Mouse (Mus musculus) liver, embryonic 11.5 days (tissue): ENCODE results near the gene Tbc1d1. TPM values are rescaled to one million over a fixed set of nuclear protein-coding genes. Genes with fewer than 3 reads are reported as not detected.

Experiments used
- ATAC-seq: fragments of 200-750 bp; cut with Nextera tagmentation; replicated peaks from 2 replicates; pipeline ENCODE4 v1.8.0; 2017; ENCODE audit warnings: moderate number of reproducible peaks, mild to moderate bottlenecking, moderate TSS enrichment, moderate library complexity; ENCODE audit not compliant: low FRiP score
- DNase-seq: peaks from one replicate; pipeline ENCODE4 v3.0.0-alpha.2; 2017; ENCODE audit warnings: low spot score
- H3K27ac ChIP-seq: fragments of 300-500 bp; sonication (generic); 2 replicates; pipeline ENCODE4 v1.5.1; 2014; ENCODE audit warnings: mild to moderate bottlenecking, low read depth, low read length, control low read depth
- H3K27me3 ChIP-seq: fragments of 300-500 bp; sonication (generic); replicated peaks from 2 replicates; pipeline ENCODE4 v1.6.1; 2014; ENCODE audit warnings: low read length, mixed read lengths; ENCODE audit not compliant: control insufficient read depth, insufficient read depth
- H3K36me3 ChIP-seq: fragments of 300-500 bp; sonication (generic); 2 replicates; pipeline ENCODE4 v1.6.1; 2014; ENCODE audit warnings: mild to moderate bottlenecking, low read length, moderate library complexity, mixed read lengths; ENCODE audit not compliant: control insufficient read depth, insufficient read depth
- H3K4me1 ChIP-seq: fragments of 300-500 bp; sonication (generic); replicated peaks from 2 replicates; pipeline ENCODE4 v1.6.1; 2014; ENCODE audit warnings: low read length, mixed read lengths; ENCODE audit not compliant: control insufficient read depth, insufficient read depth
- H3K4me2 ChIP-seq: fragments of 300-500 bp; sonication (generic); 2 replicates; pipeline ENCODE4 v1.6.1; 2014; ENCODE audit warnings: mild to moderate bottlenecking, control low read depth, moderate library complexity
- H3K4me3 ChIP-seq: fragments of 300-500 bp; sonication (generic); 2 replicates; pipeline ENCODE4 v1.5.1; 2014; ENCODE audit warnings: low read depth, low read length, control low read depth
- H3K9ac ChIP-seq: fragments of 300-500 bp; sonication (generic); 2 replicates; pipeline ENCODE4 v1.6.1; 2014; ENCODE audit warnings: low read depth, low read length, control low read depth
- H3K9me3 ChIP-seq: fragments of 300-500 bp; sonication (generic); 2 replicates; pipeline ENCODE4 v1.6.1; 2016; ENCODE audit warnings: low read length, inconsistent platforms, mixed read lengths; ENCODE audit not compliant: control insufficient read depth
- WGBS: fragments of 180-500 bp; shearing (Covaris S2); extraction: QIAGEN DNeasy Blood & Tissue Kit; methylation state at CpG from one replicate; pipeline ENCODE4 v1.1.7; 2014; 5-methylcytosine and 5-hydroxymethylcytosine counted together
- polyA plus RNA-seq: library from polyadenylated mRNA; unstranded; fragments of >200 nt; fragmentation: Nextera tagmentation; extraction: Ambion mirVana; gene quantifications from 2 replicates; pipeline ENCODE4 v1.2.1, GENCODE M21; 2014

Gene Tbc1d1
- polyA plus RNA-seq, 1 experiment from 2014 or later, result 25.6 TPM

GRCm38 (mm10) chr5:64288031-64288928, 132.2 kb downstream of the Tbc1d1 start:
- Histone ChIP-seq H3K4me1 (peaks cover 3% of the 10 kb centered on the region; the same call in 1 of the 2 replicates), H3K27me3 (no peaks in the 10 kb centered on the region), H3K4me3 (no peak overlapping the region), H3K9ac (no peak overlapping the region), H3K27ac (no peak overlapping the region), H3K4me2 (no peak overlapping the region), H3K9me3 (no peaks in the 10 kb centered on the region), H3K36me3 (no peaks in the 10 kb centered on the region)
- DNase-seq (no peak), ATAC-seq (no peak)
- 87% methylated on average over 14 of the region's 14 CpGs for WGBS

GRCm38 (mm10) chr5:64289202-64290060, 133.3 kb downstream of the Tbc1d1 start:
- WGBS, result 68% methylated on average over 5 of the region's 5 CpGs
- Histone ChIP-seq H3K27ac (no peak overlapping the region), H3K4me3 (no peak overlapping the region), H3K9ac (no peak overlapping the region), H3K4me2 (no peak overlapping the region), H3K36me3 (no peaks in the 10 kb centered on the region), H3K27me3 (no peaks in the 10 kb centered on the region), H3K9me3 (no peaks in the 10 kb centered on the region), H3K4me1 (peaks cover 3% of the 10 kb centered on the region; the same call in 1 of the 2 replicates)
- ATAC-seq, result peak; percentile 62
- DNase-seq, result no peak

GRCm38 (mm10) chr5:64290061-64290345, 133.9 kb downstream of the Tbc1d1 start:
- H3K9me3 ChIP-seq, result no peaks in the 10 kb centered on the region
- no peak overlapping the region for H3K4me3 ChIP-seq
- no peaks in the 10 kb centered on the region for H3K27me3 ChIP-seq
- no peaks in the 10 kb centered on the region for H3K36me3 ChIP-seq
- DNase-seq (no peak), ATAC-seq (no peak)
- 53% methylated on average over 4 of the region's 4 CpGs for WGBS
- H3K4me2 ChIP-seq, result no peak overlapping the region
- peaks cover 3% of the 10 kb centered on the region; the same call in 1 of the 2 replicates for H3K4me1 ChIP-seq
- no peak overlapping the region for H3K27ac ChIP-seq
- H3K9ac ChIP-seq, result no peak overlapping the region

GRCm38 (mm10) chr5:64291657-64292056, 135.6 kb downstream of the Tbc1d1 start:
- no peak overlapping the region for H3K9ac ChIP-seq
- ATAC-seq (no peak), DNase-seq (no peak)
- H3K27ac ChIP-seq, result no peak overlapping the region
- H3K36me3 ChIP-seq, result no peaks in the 10 kb centered on the region
- no peaks in the 10 kb centered on the region for H3K9me3 ChIP-seq
- H3K4me1 ChIP-seq, result peaks cover 3% of the 10 kb centered on the region; the same call in 1 of the 2 replicates
- no peak overlapping the region for H3K4me2 ChIP-seq
- WGBS, result 84% methylated on average over 5 of the region's 5 CpGs
- H3K27me3 ChIP-seq, result no peaks in the 10 kb centered on the region
- H3K4me3 ChIP-seq, result no peak overlapping the region

GRCm38 (mm10) chr5:64295621-64296020, 139.5 kb downstream of the Tbc1d1 start:
- Histone ChIP-seq H3K4me1 (peaks cover 3% of the 10 kb centered on the region; the same call in 1 of the 2 replicates), H3K27ac (no peak overlapping the region), H3K9me3 (no peaks in the 10 kb centered on the region), H3K36me3 (no peaks in the 10 kb centered on the region), H3K4me3 (no peak overlapping the region), H3K27me3 (no peaks in the 10 kb centered on the region), H3K4me2 (no peak overlapping the region), H3K9ac (no peak overlapping the region)
- ATAC-seq (no peak), DNase-seq (no peak)

GRCm38 (mm10) chr5:64296328-64296727, 140.2 kb downstream of the Tbc1d1 start:
- Histone ChIP-seq H3K9ac (no peak overlapping the region), H3K4me1 (peaks cover 3% of the 10 kb centered on the region; the same call in 1 of the 2 replicates), H3K9me3 (no peaks in the 10 kb centered on the region), H3K27ac (no peak overlapping the region), H3K27me3 (no peaks in the 10 kb centered on the region), H3K36me3 (no peaks in the 10 kb centered on the region), H3K4me2 (no peak overlapping the region), H3K4me3 (no peak overlapping the region)
- ATAC-seq, result no peak
- no peak for DNase-seq
- 85% methylated on average over 7 of the region's 7 CpGs for WGBS

GRCm38 (mm10) chr5:64297100-64297499, 141.0 kb downstream of the Tbc1d1 start:
- H3K4me1 ChIP-seq, result peaks cover 3% of the 10 kb centered on the region; the same call in 1 of the 2 replicates
- H3K4me3 ChIP-seq, result no peak overlapping the region
- H3K9me3 ChIP-seq, result no peaks in the 10 kb centered on the region
- ATAC-seq (no peak), DNase-seq (no peak)
- H3K27me3 ChIP-seq, result no peaks in the 10 kb centered on the region
- 83% methylated on average over 4 of the region's 4 CpGs for WGBS
- no peak overlapping the region for H3K9ac ChIP-seq
- no peak overlapping the region for H3K27ac ChIP-seq
- no peaks in the 10 kb centered on the region for H3K36me3 ChIP-seq
- H3K4me2 ChIP-seq, result no peak overlapping the region

GRCm38 (mm10) chr5:64298331-64299036, 142.4 kb downstream of the Tbc1d1 start:
- WGBS, result 69% methylated on average over 20 of the region's 20 CpGs
- Histone ChIP-seq H3K9ac (no peak overlapping the region), H3K9me3 (no peaks in the 10 kb centered on the region)

More at GRCm38 (mm10) chr5:64298331-64299036, 142.4 kb downstream of the Tbc1d1 start:
- Histone ChIP-seq H3K27me3 (no peaks in the 10 kb centered on the region), H3K4me3 (no peak overlapping the region), H3K4me2 (no peak overlapping the region), H3K36me3 (peaks cover 4% of the 10 kb centered on the region; the same call in 1 of the 2 replicates), H3K27ac (0 out of 2 replicates have a peak overlapping the region, but pooled peaks have one; percentile 32), H3K4me1 (peaks cover 3% of the 10 kb centered on the region; the same call in 1 of the 2 replicates)
- peak; percentile 73 for ATAC-seq
- peak; percentile 46 for DNase-seq
